Mouse (Mus musculus) lung, adult 2 months (tissue): ENCODE results near the gene Mblac2.

Experiments used
- CTCF ChIP-seq: fragments of 200-500 bp; IDR thresholded peaks from 2 replicates; pipeline ENCODE4 v1.5.1; 2011; ENCODE audit warnings: mild to moderate bottlenecking, low read length, control low read depth; ENCODE audit not compliant: insufficient read depth
- POLR2A ChIP-seq: fragments of 200-500 bp; IDR thresholded peaks from 2 replicates; pipeline ENCODE4 v1.6.1; 2011; ENCODE audit warnings: low read depth, mild to moderate bottlenecking, control low read depth, low read length, borderline replicate concordance; ENCODE audit errors: extremely low read depth

DNA sequence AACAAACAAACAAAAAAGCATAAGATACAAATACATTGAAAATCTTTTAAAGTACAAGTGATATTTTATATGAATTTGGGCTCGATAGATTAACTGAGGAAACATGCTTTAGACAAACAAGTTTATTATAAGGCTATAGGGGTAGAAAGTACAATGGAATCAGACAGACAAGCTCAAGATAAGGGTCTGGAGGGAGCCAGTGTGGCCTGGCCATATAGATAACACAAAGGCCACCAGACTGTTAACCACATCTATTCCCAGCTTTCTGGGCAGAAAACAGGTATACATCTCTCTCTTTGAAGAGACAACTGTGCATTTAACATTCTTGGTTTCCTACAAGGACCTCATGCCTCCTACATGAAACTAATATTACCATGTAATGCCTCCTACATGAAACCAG is 19.2 kb downstream of the Mblac2 start:
- TF ChIP-seq CTCF (no peak), POLR2A (no peak)
